Mouse (Mus musculus): Measurements from ENCODE around the gene Prkd2.

Prkd2 gene

GRCm38 (mm10) chr7:16893612-16894011 is 50.9 kb downstream of the Prkd2 start:
- DNase-seq (ENCODE audit: low read depth, low spot score) = no peak

GRCm38 (mm10) chr7:16894279-16894678 is 51.6 kb downstream of the Prkd2 start:
- no peak for DNase-seq (ENCODE audit: low read depth, low spot score)

- DNase-seq (ENCODE audit: low read depth, low spot score) = no peak
Observed at GRCm38 (mm10) chr7:16895000-16895399, 52.3 kb downstream of the Prkd2 start.

GRCm38 (mm10) chr7:16895511-16895910 is 52.8 kb downstream of the Prkd2 start:
- no peak for DNase-seq (ENCODE audit: low read depth, low spot score)

GRCm38 (mm10) chr7:16900526-16900925 is 57.8 kb downstream of the Prkd2 start:
- no peak for DNase-seq (ENCODE audit: low read depth, low spot score)

- no peak for DNase-seq (ENCODE audit: low read depth, low spot score)
Observed at GRCm38 (mm10) chr7:16903439-16903955, 60.8 kb downstream of the Prkd2 start.

- DNase-seq (ENCODE audit: low read depth, low spot score) = no peak
Observed at GRCm38 (mm10) chr7:16904120-16904675, 61.5 kb downstream of the Prkd2 start.

GRCm38 (mm10) chr7:16905491-16906021 is 62.9 kb downstream of the Prkd2 start:
- DNase-seq (ENCODE audit: low read depth, low spot score) = no peak

GRCm38 (mm10) chr7:16906281-16906680 is 63.6 kb downstream of the Prkd2 start, which contains the start of gene Ptgir:
Gene Ptgir (plus strand): TSS chr7:16906490.
- DNase-seq (ENCODE audit: low read depth, low spot score) = no peak

- no peak for DNase-seq (ENCODE audit: low read depth, low spot score)
Observed at GRCm38 (mm10) chr7:16906889-16907559, 64.3 kb downstream of the Prkd2 start.

- DNase-seq (ENCODE audit: low read depth, low spot score) = no peak
Observed at GRCm38 (mm10) chr7:16907842-16908241, 65.1 kb downstream of the Prkd2 start.

GRCm38 (mm10) chr7:16908367-16908766 is 65.7 kb downstream of the Prkd2 start:
- DNase-seq (ENCODE audit: low read depth, low spot score) = no peak

GRCm38 (mm10) chr7:16908859-16909258 is 66.2 kb downstream of the Prkd2 start:
- no peak for DNase-seq (ENCODE audit: low read depth, low spot score)

GRCm38 (mm10) chr7:16909909-16910308 is 67.2 kb downstream of the Prkd2 start:
- DNase-seq (ENCODE audit: low read depth, low spot score) = no peak

- no peak for DNase-seq (ENCODE audit: low read depth, low spot score)
Observed at GRCm38 (mm10) chr7:16911904-16912303, 69.2 kb downstream of the Prkd2 start.

GRCm38 (mm10) chr7:16912360-16912759 is 69.7 kb downstream of the Prkd2 start:
- no peak for DNase-seq (ENCODE audit: low read depth, low spot score)

- no peak for DNase-seq (ENCODE audit: low read depth, low spot score)
Observed at GRCm38 (mm10) chr7:16913806-16914452, 71.2 kb downstream of the Prkd2 start.

- DNase-seq (ENCODE audit: low read depth, low spot score) = no peak
Observed at GRCm38 (mm10) chr7:16914453-16915343, 72.0 kb downstream of the Prkd2 start.

- no peak for DNase-seq (ENCODE audit: low read depth, low spot score)
Observed at GRCm38 (mm10) chr7:16915461-16916340, 73.0 kb downstream of the Prkd2 start.
